Mouse (Mus musculus) hindbrain, embryonic 10.5 days (tissue): ENCODE measurements around the gene Aif1. TPM values are rescaled to one million over a fixed set of nuclear protein-coding genes. Genes with fewer than 3 reads are reported as not detected.
A peak's percentile ranks its signal among the peaks of the same experiment; 100 is the strongest.

ENCODE experiments used
- DNase-seq: peaks from one replicate; pipeline ENCODE4 v3.0.0-alpha.2; 2017; ENCODE audit warnings: low spot score
- H3K27ac ChIP-seq: fragments of 300-500 bp; sonication (generic); 2 replicates; pipeline ENCODE4 v1.5.1; 2016; ENCODE audit warnings: mild to moderate bottlenecking, moderate library complexity
- H3K27me3 ChIP-seq: fragments of 300-500 bp; sonication (generic); 2 replicates; pipeline ENCODE4 v1.6.1; 2016; ENCODE audit warnings: mild to moderate bottlenecking; ENCODE audit not compliant: poor library complexity, insufficient read depth, severe bottlenecking
- H3K36me3 ChIP-seq: fragments of 300-500 bp; sonication (generic); 2 replicates; pipeline ENCODE4 v1.6.1; 2016; ENCODE audit warnings: mild to moderate bottlenecking, moderate library complexity
- H3K4me1 ChIP-seq: fragments of 300-500 bp; sonication (generic); replicated peaks from 2 replicates; pipeline ENCODE4 v1.6.1; 2016; ENCODE audit warnings: mild to moderate bottlenecking
- H3K4me3 ChIP-seq: fragments of 300-500 bp; sonication (generic); 2 replicates; pipeline ENCODE4 v1.5.1; 2016; ENCODE audit warnings: mild to moderate bottlenecking, moderate library complexity
- H3K9me3 ChIP-seq: fragments of 300-500 bp; sonication (generic); 2 replicates; pipeline ENCODE4 v1.6.1; 2016; ENCODE audit warnings: mild to moderate bottlenecking, moderate library complexity
- WGBS: fragments of 180-500 bp; shearing (Covaris S2); methylation state at CpG from one replicate; pipeline ENCODE4 v1.1.7; 2016; 5-methylcytosine and 5-hydroxymethylcytosine counted together
- polyA plus RNA-seq: library from polyadenylated mRNA; unstranded; fragments of >200 nt; fragmentation: Nextera tagmentation; extraction: Ambion mirVana; gene quantifications from 2 replicates; pipeline ENCODE4 v1.2.1, GENCODE M21; 2016

Aif1 gene
- polyA plus RNA-seq, 1 experiment from 2014 or later: 6.5 TPM

DNA sequence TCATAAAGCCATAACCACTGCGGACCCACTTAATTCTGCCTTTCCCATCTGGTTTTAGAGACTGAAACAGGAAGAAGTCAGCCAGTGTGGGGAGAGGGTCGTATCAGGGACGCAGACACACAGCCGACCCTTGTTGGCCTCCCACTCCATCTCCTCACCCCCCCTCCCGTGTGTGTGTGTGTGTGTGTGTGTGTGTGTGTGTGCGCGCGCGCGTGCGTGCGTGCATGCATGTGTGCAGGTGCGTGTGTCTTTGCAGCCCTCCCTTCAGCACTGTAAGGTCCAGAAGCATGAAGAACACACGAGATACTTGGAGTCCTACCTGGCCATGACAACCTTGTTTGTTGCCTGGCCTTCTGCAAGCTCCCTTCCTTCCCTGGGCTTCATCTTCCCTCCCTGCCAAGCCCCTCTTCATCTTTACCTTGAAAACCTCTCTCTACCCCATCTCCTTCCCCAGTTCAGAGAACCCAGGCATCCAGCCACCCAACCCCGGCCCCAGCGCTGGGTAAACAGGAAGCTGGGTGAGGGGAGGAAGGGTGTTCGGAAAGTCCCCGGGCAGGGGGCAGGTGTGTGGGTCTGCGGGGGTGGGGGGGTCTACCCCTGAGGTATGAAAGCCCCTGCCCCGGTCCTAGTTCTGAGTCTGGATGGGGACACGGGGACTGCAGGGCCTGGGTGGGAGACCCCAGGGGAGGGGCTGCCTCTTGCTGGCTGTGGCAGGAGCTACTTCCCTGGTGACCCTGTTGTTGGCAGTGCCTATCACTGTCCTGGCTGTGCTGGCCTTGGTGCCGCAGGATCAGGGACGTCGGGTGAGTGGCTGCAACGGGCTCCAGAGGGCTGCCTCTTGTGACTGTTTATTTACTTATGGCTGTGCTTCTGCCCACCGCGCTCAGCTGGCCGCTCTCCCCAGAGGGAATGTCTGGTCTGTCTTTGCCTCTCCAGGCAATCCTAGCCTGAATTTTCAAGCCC, 18.3 kb upstream of the Aif1 start, which contains the start of gene Ltb:
Gene Ltb, plus strand, starts transcription at position 559 of the 963 bp plus-strand sequence.
- peaks cover 26% of the 10 kb centered on the region for H3K4me1 ChIP-seq
- H3K36me3 ChIP-seq: no peaks in the 10 kb centered on the region
- no peak for DNase-seq
- no peaks in the 10 kb centered on the region for H3K9me3 ChIP-seq
- H3K27ac ChIP-seq: no peak within 1 kb of the TSS
- peaks cover 60% of the 10 kb centered on the region for H3K27me3 ChIP-seq
- peak within 1 kb of the TSS; percentile 56; the same call in 1 of the 2 replicates for H3K4me3 ChIP-seq
- 67% methylated on average over 28 of the region's 28 CpGs for WGBS

DNA sequence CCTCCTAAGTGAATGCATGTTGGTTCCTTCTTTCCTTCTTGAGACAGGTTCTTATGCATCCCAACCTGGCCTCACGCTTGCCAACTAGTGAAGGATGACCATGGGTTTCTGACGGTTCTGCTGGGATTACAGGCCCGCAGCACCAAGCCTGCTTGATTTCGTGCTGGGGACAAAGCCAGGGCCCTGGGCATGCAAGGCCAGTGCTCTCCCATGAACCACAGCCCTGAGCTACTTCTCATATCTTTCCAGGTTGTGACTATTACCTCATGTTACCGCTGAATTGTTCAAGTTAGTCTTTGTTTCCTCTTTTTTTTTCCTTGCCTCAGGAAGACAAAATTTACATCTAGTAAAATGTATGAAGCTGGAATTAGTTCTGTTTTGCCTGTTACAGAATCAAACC, 17.1 kb upstream of the Aif1 start:
- DNase-seq: no peak
- H3K9me3 ChIP-seq: no peaks in the 10 kb centered on the region
- no peak overlapping the region for H3K4me3 ChIP-seq
- no peaks in the 10 kb centered on the region for H3K36me3 ChIP-seq
- H3K27ac ChIP-seq: no peak overlapping the region
- 81% methylated on average over 5 of the region's 5 CpGs for WGBS
- peaks cover 50% of the 10 kb centered on the region for H3K27me3 ChIP-seq
- H3K4me1 ChIP-seq: peaks cover 26% of the 10 kb centered on the region

DNA sequence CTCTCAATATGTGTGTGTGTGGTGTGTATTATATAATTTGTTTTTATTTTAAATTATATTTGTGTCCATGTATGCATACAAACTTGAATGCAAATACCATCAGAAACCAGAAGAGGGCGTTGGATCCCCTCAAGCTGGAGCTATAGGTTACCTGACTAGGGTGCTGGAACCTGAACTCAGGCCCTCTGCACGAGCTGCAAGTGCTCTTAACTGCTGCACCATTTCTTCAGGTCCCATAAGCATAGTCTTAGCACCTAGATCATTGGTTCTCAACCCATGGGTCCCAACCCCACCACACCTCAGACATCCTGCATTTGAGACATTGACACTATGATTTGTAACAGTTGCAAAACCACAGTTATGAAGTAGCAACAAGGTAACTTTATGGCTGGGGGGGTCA, 15.9 kb upstream of the Aif1 start:
- Histone ChIP-seq H3K27me3 (peaks cover 38% of the 10 kb centered on the region), H3K4me3 (no peak overlapping the region), H3K4me1 (peaks cover 28% of the 10 kb centered on the region), H3K36me3 (no peaks in the 10 kb centered on the region), H3K27ac (no peak overlapping the region), H3K9me3 (no peaks in the 10 kb centered on the region)
- WGBS: 56% methylated on average over 2 of the region's 2 CpGs
- DNase-seq: no peak

DNA sequence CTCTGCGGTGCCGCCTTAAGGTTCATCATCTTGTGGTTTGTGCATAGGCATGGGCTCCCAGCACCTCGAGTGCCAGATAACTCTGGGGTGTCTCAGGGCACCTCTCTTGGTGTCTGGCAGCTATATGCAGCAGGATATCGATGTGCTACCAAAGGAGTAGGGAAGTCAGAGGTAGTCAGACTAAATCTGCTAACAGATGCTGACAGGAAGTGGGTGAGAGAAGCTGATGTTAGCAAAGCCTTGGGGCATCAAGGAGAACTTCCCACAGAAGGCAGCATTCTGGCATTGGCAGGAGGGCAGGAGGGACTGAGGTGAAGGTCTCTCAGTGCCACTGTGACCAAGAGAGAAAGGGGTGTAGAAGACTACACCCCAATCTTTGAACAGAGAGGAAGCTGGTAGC, 14.2 kb upstream of the Aif1 start:
- Histone ChIP-seq H3K27ac (no peak overlapping the region), H3K36me3 (no peaks in the 10 kb centered on the region), H3K27me3 (peaks cover 22% of the 10 kb centered on the region), H3K4me3 (no peak overlapping the region), H3K9me3 (no peaks in the 10 kb centered on the region), H3K4me1 (peaks cover 30% of the 10 kb centered on the region)
- WGBS: 65% methylated on average over 4 of the region's 4 CpGs
- DNase-seq: no peak

DNA sequence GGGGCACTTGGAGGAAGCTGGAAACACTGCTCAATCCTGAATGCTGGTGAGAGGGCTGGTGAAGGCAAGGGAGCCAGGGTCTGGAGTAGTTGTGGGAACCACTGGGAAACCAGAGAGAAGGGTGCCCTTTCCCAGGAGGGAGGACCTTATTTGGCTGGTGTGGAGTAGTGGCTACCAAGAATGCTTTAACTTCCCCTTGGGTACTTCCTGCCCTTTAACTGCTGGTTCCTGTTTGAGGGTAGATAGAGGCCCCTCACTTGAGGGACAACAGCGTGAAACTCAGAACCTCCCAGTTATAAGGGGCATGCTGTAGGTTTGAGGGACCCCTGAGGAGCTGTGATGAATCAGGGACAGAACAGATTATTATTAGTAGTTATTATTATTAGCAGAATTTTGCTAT, 13.3 kb upstream of the Aif1 start:
- H3K4me1 ChIP-seq: peaks cover 22% of the 10 kb centered on the region
- no peak overlapping the region for H3K27ac ChIP-seq
- no peaks in the 10 kb centered on the region for H3K9me3 ChIP-seq
- no peak for DNase-seq
- H3K4me3 ChIP-seq: no peak overlapping the region
- WGBS: 70% methylated on average over 1 of the region's 1 CpGs
- H3K36me3 ChIP-seq: no peaks in the 10 kb centered on the region
- H3K27me3 ChIP-seq: peaks cover 13% of the 10 kb centered on the region

DNA sequence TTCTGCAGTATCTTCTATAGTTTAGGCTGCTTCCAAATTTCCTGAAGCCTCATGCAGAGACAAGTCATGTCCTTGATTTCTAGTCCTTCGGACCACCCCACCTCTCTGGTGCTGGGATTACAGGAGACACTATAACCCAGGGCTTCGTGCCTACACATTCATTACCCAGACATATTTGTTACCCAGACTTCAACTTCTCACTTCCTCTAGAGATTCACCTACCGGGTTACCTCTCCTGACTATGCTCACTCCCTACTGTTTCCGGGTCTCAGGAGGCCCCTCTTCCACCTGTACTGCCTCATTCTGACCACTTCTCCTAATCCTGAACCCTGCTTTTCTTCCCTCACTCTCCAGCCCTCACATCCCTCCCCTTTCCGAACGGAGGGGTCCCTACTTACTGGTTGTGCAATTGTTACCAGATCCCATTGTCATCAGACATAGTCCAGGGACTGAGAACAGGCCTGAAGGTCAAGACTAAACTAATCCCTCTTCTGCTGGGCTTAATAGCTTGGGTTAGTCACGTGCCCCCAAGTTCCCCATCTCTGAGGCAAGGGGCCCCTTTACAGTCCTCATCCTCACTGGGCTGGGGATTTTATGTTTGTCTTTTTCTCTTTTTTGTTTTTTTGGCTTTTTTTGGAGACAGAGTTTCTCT, 12.2 kb upstream of the Aif1 start, which contains the start of gene Lst1:
Gene Lst1, minus strand, starts transcription at position 481 of the 652 bp plus-strand sequence.
- no peak within 1 kb of the TSS for H3K27ac ChIP-seq
- no peak for DNase-seq
- WGBS: 79% methylated on average over 7 of the region's 7 CpGs
- H3K9me3 ChIP-seq: no peaks in the 10 kb centered on the region
- peaks cover 2% of the 10 kb centered on the region; the same call in 1 of the 2 replicates for H3K27me3 ChIP-seq
- H3K4me1 ChIP-seq: peaks cover 18% of the 10 kb centered on the region
- H3K36me3 ChIP-seq: no peaks in the 10 kb centered on the region
- no peak within 1 kb of the TSS for H3K4me3 ChIP-seq

GRCm38 (mm10) chr17:35187345-35187744, 11.5 kb upstream of the Aif1 start:
- DNase-seq: no peak
- Histone ChIP-seq H3K4me1 (peaks cover 18% of the 10 kb centered on the region), H3K27ac (no peak overlapping the region), H3K27me3 (no peaks in the 10 kb centered on the region), H3K4me3 (no peak overlapping the region), H3K9me3 (no peaks in the 10 kb centered on the region), H3K36me3 (no peaks in the 10 kb centered on the region)
- WGBS: 69% methylated on average over 4 of the region's 4 CpGs

DNA sequence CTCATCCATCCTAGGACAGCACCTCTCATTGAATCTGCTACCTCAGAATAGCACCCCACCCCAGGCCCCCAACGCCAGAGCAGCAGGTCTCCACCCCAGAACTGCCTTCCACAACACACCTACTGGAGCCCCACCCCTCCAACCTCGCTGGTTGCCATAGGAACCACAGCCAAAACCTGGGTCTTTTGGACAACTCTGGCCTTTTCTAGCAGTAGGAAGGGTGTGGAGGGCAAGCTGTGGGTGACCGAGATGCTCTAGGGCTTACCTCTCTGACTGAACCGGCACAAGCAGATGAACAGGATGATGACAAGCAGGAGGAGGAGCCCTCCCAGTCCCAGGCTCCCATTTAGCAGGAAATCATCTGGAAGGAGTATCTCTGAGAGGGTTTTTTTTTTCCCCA, 10.8 kb upstream of the Aif1 start:
- peaks cover 18% of the 10 kb centered on the region for H3K4me1 ChIP-seq
- WGBS: 2% methylated on average over 4 of the region's 4 CpGs
- H3K36me3 ChIP-seq: no peaks in the 10 kb centered on the region
- peak; percentile 51 for DNase-seq
- no peaks in the 10 kb centered on the region for H3K27me3 ChIP-seq
- H3K4me3 ChIP-seq: peak overlapping the region; percentile 55
- H3K9me3 ChIP-seq: no peaks in the 10 kb centered on the region
- peak overlapping the region; percentile 88 for H3K27ac ChIP-seq

- WGBS: 3% methylated on average over 18 of the region's 18 CpGs
- H3K4me3 ChIP-seq: peak overlapping the region; percentile 55
- no peaks in the 10 kb centered on the region for H3K36me3 ChIP-seq
- H3K27me3 ChIP-seq: no peaks in the 10 kb centered on the region
- H3K9me3 ChIP-seq: no peaks in the 10 kb centered on the region
- peak overlapping the region; percentile 88 for H3K27ac ChIP-seq
- H3K4me1 ChIP-seq: peaks cover 18% of the 10 kb centered on the region
- DNase-seq: peak; percentile 66
Measured at GRCm38 (mm10) chr17:35185639-35186611, 10.1 kb upstream of the Aif1 start.

- no peaks in the 10 kb centered on the region for H3K27me3 ChIP-seq
- WGBS: 88% methylated on average over 5 of the region's 5 CpGs
- no peak overlapping the region for H3K4me3 ChIP-seq
- no peak overlapping the region for H3K27ac ChIP-seq
- no peaks in the 10 kb centered on the region for H3K36me3 ChIP-seq
- H3K9me3 ChIP-seq: no peaks in the 10 kb centered on the region
- 0 out of 2 replicates have a peak, but pooled peaks cover under 1% of the 10 kb centered on the region for H3K4me1 ChIP-seq
- DNase-seq: no peak
Measured at GRCm38 (mm10) chr17:35180093-35180492, 4.2 kb upstream of the Aif1 start.

GRCm38 (mm10) chr17:35178528-35178927, 2.7 kb upstream of the Aif1 start:
- H3K4me3 ChIP-seq: no peak overlapping the region
- H3K4me1 ChIP-seq: no peaks in the 10 kb centered on the region
- no peaks in the 10 kb centered on the region for H3K36me3 ChIP-seq
- peak; percentile 72 for DNase-seq
- WGBS: 15% methylated on average over 5 of the region's 5 CpGs
- H3K9me3 ChIP-seq: no peaks in the 10 kb centered on the region
- H3K27me3 ChIP-seq: no peaks in the 10 kb centered on the region
- no peak overlapping the region for H3K27ac ChIP-seq

- H3K4me1 ChIP-seq: no peaks in the 10 kb centered on the region
- no peak overlapping the region for H3K4me3 ChIP-seq
- DNase-seq: no peak
- no peaks in the 10 kb centered on the region for H3K36me3 ChIP-seq
- 72% methylated on average over 6 of the region's 6 CpGs for WGBS
- H3K27me3 ChIP-seq: no peaks in the 10 kb centered on the region; the same call in 1 of the 2 replicates
- H3K27ac ChIP-seq: no peak overlapping the region
- H3K9me3 ChIP-seq: no peaks in the 10 kb centered on the region
Measured at GRCm38 (mm10) chr17:35175382-35175781, 486 bp downstream of the Aif1 start.
